Mouse (Mus musculus): ENCODE results near the gene Nop9. TPM values are rescaled to one million over a fixed set of nuclear protein-coding genes. Genes with fewer than 3 reads are reported as not detected.
A peak's percentile ranks its signal among the peaks of the same experiment; 100 is the strongest.

Nop9 gene
- polyA plus RNA-seq, 1 experiment from 2014 or later: 70.6 TPM

GRCm38 (mm10) chr14:55795380-55796163 is 50.1 kb downstream of the Nop9 start:
- Histone ChIP-seq H3K36me3 (ENCODE audit: control insufficient read depth, insufficient read depth, low read length) (no peaks in the 10 kb centered on the region), H3K4me2 (peak overlapping the region; percentile 1; the same call in 1 of the 2 replicates), H3K27me3 (replicated peaks; ENCODE audit: control insufficient read depth, insufficient read depth, low read length) (no peaks in the 10 kb centered on the region), H3K27ac (ENCODE audit: low read depth, low read length) (no peak overlapping the region), H3K4me3 (ENCODE audit: low read depth, low read length) (no peak overlapping the region), H3K4me1 (replicated peaks; ENCODE audit: control insufficient read depth, insufficient read depth, low read length) (peaks cover 9% of the 10 kb centered on the region), H3K9ac (ENCODE audit: low read depth, low read length) (no peak overlapping the region), H3K9me3 (ENCODE audit: control insufficient read depth, low read length) (no peaks in the 10 kb centered on the region)
- 67% methylated on average over 15 of the region's 15 CpGs for WGBS
- ATAC-seq (replicated peaks; ENCODE audit: low FRiP score) (no peak), DNase-seq (ENCODE audit: low spot score) (no peak)

Other genes starting within 250 kb of the Nop9 start
- gene Cpne6, start 235.2 kb upstream of the Nop9 start, polyA plus RNA-seq (2014; fragmentation: Nextera tagmentation; extraction: Ambion mirVana): 0.16 and 0.49 TPM in 2 replicates
- gene Nrl, start 220.7 kb upstream of the Nop9 start, polyA plus RNA-seq (2014; fragmentation: Nextera tagmentation; extraction: Ambion mirVana): not detected in 2 replicates
- 49.8 and 50.9 TPM in 2 replicates for gene Pck2, start 205.4 kb upstream of the Nop9 start, polyA plus RNA-seq (2014; fragmentation: Nextera tagmentation; extraction: Ambion mirVana)
- 72.1 and 73.6 TPM in 2 replicates for gene Dcaf11, start 185.7 kb upstream of the Nop9 start, polyA plus RNA-seq (2014; fragmentation: Nextera tagmentation; extraction: Ambion mirVana)
- 2.3 and 3.3 TPM in 2 replicates for gene A730061H03Rik, start 185.3 kb upstream of the Nop9 start, polyA plus RNA-seq (2014; fragmentation: Nextera tagmentation; extraction: Ambion mirVana)
- 2.2 and 2.6 TPM in 2 replicates for gene Fitm1, start 170.1 kb upstream of the Nop9 start, polyA plus RNA-seq (2014; fragmentation: Nextera tagmentation; extraction: Ambion mirVana)
- 172 and 177 TPM in 2 replicates for gene Psme1, start 167.6 kb upstream of the Nop9 start, polyA plus RNA-seq (2014; fragmentation: Nextera tagmentation; extraction: Ambion mirVana)
- 44.5 and 46.2 TPM in 2 replicates for gene Emc9, start 160.4 kb upstream of the Nop9 start, polyA plus RNA-seq (2014; fragmentation: Nextera tagmentation; extraction: Ambion mirVana)
- 256 and 277 TPM in 2 replicates for gene Psme2, start 154.6 kb upstream of the Nop9 start, polyA plus RNA-seq (2014; fragmentation: Nextera tagmentation; extraction: Ambion mirVana)
- gene Rnf31, start 154.0 kb upstream of the Nop9 start, polyA plus RNA-seq (2014; fragmentation: Nextera tagmentation; extraction: Ambion mirVana): 21.2 and 23.1 TPM in 2 replicates
- gene Irf9, start 142.1 kb upstream of the Nop9 start, polyA plus RNA-seq (2014; fragmentation: Nextera tagmentation; extraction: Ambion mirVana): 11.6 and 13.0 TPM in 2 replicates
- gene Rec8, start 127.7 kb upstream of the Nop9 start, polyA plus RNA-seq (2014; fragmentation: Nextera tagmentation; extraction: Ambion mirVana): 2.8 and 5.2 TPM in 2 replicates
- gene Ipo4, start 109.7 kb upstream of the Nop9 start, polyA plus RNA-seq (2014; fragmentation: Nextera tagmentation; extraction: Ambion mirVana): 90.1 and 92.1 TPM in 2 replicates
- gene Gm49378, start 107.8 kb upstream of the Nop9 start, polyA plus RNA-seq (2014; fragmentation: Nextera tagmentation; extraction: Ambion mirVana): 2.7 and 2.8 TPM in 2 replicates
- gene Tm9sf1, start 101.9 kb upstream of the Nop9 start, polyA plus RNA-seq (2014; fragmentation: Nextera tagmentation; extraction: Ambion mirVana): 79.8 and 83.8 TPM in 2 replicates
- gene Tssk4, start 95.5 kb upstream of the Nop9 start, polyA plus RNA-seq (2014; fragmentation: Nextera tagmentation; extraction: Ambion mirVana): 0.47 and 0.49 TPM in 2 replicates
- 40.2 and 43.8 TPM in 2 replicates for gene Mdp1, start 85.2 kb upstream of the Nop9 start, polyA plus RNA-seq (2014; fragmentation: Nextera tagmentation; extraction: Ambion mirVana)
- 54.9 and 58.0 TPM in 2 replicates for gene Gmpr2, start 73.8 kb upstream of the Nop9 start, polyA plus RNA-seq (2014; fragmentation: Nextera tagmentation; extraction: Ambion mirVana)
- gene Nedd8, start 73.6 kb upstream of the Nop9 start, polyA plus RNA-seq (2014; fragmentation: Nextera tagmentation; extraction: Ambion mirVana): 489 and 507 TPM in 2 replicates
- 42.3 and 44.9 TPM in 2 replicates for gene Tinf2, start 63.9 kb upstream of the Nop9 start, polyA plus RNA-seq (2014; fragmentation: Nextera tagmentation; extraction: Ambion mirVana)
- gene Tgm1, start 31.8 kb upstream of the Nop9 start, polyA plus RNA-seq (2014; fragmentation: Nextera tagmentation; extraction: Ambion mirVana): 3.0 and 3.3 TPM in 2 replicates
- 22.8 and 24.0 TPM in 2 replicates for gene Rabggta, start 23.4 kb upstream of the Nop9 start, polyA plus RNA-seq (2014; fragmentation: Nextera tagmentation; extraction: Ambion mirVana)
- gene Dhrs1, start within 50 bp of the Nop9 start, polyA plus RNA-seq (2014; fragmentation: Nextera tagmentation; extraction: Ambion mirVana): 48.8 and 53.9 TPM in 2 replicates
- gene Cideb, start 12.8 kb downstream of the Nop9 start, polyA plus RNA-seq (2014; fragmentation: Nextera tagmentation; extraction: Ambion mirVana): 8.9 and 9.1 TPM in 2 replicates
- 1.5 and 1.8 TPM in 2 replicates for gene Ltb4r2, start 15.7 kb downstream of the Nop9 start, polyA plus RNA-seq (2014; fragmentation: Nextera tagmentation; extraction: Ambion mirVana)
- gene Ltb4r1, start 20.3 kb downstream of the Nop9 start, polyA plus RNA-seq (2014; fragmentation: Nextera tagmentation; extraction: Ambion mirVana): 1.6 and 1.9 TPM in 2 replicates
- 3.9 and 4.8 TPM in 2 replicates for gene Adcy4, start 38.4 kb downstream of the Nop9 start, polyA plus RNA-seq (2014; fragmentation: Nextera tagmentation; extraction: Ambion mirVana)
- gene Ripk3, start 43.2 kb downstream of the Nop9 start, polyA plus RNA-seq (2014; fragmentation: Nextera tagmentation; extraction: Ambion mirVana): 51.6 and 52.1 TPM in 2 replicates
- gene Nfatc4, start 77.5 kb downstream of the Nop9 start, polyA plus RNA-seq (2014; fragmentation: Nextera tagmentation; extraction: Ambion mirVana): 15.1 and 15.3 TPM in 2 replicates
- 12.0 and 12.2 TPM in 2 replicates for gene Nynrin, start 108.3 kb downstream of the Nop9 start, polyA plus RNA-seq (2014; fragmentation: Nextera tagmentation; extraction: Ambion mirVana)
- 0.47 and 0.60 TPM in 2 replicates for gene Cbln3, start 138.7 kb downstream of the Nop9 start, polyA plus RNA-seq (2014; fragmentation: Nextera tagmentation; extraction: Ambion mirVana)
- gene Khnyn, start 139.3 kb downstream of the Nop9 start, polyA plus RNA-seq (2014; fragmentation: Nextera tagmentation; extraction: Ambion mirVana): 12.6 and 14.6 TPM in 2 replicates
- gene Sdr39u1, start 154.6 kb downstream of the Nop9 start, polyA plus RNA-seq (2014; fragmentation: Nextera tagmentation; extraction: Ambion mirVana): 24.3 and 30.5 TPM in 2 replicates
- not detected in 2 replicates for gene Cma1, start 199.0 kb downstream of the Nop9 start, polyA plus RNA-seq (2014; fragmentation: Nextera tagmentation; extraction: Ambion mirVana)
- gene Cma2, start 205.3 kb downstream of the Nop9 start, polyA plus RNA-seq (2014; fragmentation: Nextera tagmentation; extraction: Ambion mirVana): not detected in 2 replicates

Data from liver, embryonic 11.5 days (tissue).